Mouse (Mus musculus) kidney, adult 9 months (tissue): ENCODE results near the gene Stk35.

Source experiments
- DNase-seq: peaks from one replicate; pipeline ENCODE4 v3.0.0; 2022

Stk35 gene

DNA sequence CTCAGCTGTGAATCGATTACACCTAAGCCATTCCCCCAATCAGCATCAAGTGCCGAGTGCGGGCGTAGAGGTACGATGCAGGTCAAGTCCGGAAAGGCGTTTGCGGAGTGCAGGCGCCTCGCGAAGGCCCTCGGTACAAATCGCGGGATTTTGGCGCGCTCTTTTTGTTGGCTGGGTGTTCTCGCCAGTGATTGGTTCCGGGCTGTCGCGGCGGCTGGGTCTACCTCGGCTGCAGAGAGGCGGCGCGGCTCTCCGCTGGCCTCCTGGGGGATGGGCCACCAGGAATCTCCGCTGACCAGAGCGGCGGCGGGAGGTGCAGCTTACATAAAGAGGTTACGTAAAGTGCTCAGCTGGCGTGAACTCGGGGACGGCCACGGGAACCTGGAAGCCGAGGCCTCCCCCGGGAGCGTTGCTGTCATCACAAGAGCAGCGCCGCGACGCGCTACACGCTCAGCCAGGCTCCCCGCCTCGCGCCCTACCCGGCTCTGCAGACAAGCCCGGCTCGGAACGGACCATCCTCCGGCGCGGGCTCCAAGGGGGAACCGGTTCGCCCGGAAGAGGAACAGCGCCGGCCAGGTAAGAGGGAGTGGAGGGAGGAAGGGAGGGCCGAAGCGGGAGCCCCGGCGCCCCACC is at the start of gene Stk35:
Stk35 (plus strand) TSS at position 247 of the 633 bp plus-strand sequence.
- DNase-seq, result peak; percentile 96

DNA sequence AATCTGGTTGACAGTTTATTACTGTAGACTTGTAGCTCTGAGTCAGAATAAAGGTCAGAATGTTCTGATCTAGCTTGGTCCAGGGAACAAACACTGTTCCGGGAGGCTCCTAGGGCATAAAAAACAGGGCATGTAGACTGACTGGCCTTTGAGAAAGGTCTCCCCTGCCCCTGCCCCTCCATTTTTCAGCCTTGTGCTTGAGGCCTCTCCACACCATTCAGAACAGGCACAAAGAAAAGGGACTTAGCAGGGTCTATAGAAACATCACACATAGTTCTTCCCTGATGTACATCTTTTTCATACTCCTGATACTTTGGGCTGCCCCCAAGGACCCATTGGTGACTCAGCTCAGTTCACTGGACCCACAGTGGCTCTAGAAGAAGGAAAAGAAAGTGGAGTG is 18.3 kb upstream of the Stk35 start:
- DNase-seq, result no peak

GRCm38 (mm10) chr2:129796501-129796900 is 3.8 kb upstream of the Stk35 start:
- DNase-seq, result no peak

DNA sequence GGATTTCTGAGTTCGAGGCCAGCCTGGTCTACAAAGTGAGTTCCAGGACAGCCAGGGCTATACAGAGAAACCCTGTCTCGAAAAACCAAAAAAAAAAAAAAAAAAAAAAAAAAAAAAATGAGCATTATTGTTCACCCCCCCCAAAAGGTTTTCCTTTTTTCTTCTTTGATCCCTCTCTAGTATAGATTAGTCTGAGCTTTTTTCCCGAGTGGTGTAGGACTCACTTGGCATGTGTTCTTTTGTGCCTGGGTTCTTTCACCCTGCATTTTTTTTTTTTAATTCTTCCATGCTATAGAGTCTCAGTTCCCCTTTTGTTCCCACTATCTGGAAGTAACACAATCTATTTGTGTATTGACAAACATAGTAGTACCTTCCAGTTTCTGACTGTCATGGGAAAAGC is 2.6 kb upstream of the Stk35 start:
- no peak for DNase-seq

GRCm38 (mm10) chr2:129798410-129798809 is 1.9 kb upstream of the Stk35 start:
- DNase-seq, result no peak

DNA sequence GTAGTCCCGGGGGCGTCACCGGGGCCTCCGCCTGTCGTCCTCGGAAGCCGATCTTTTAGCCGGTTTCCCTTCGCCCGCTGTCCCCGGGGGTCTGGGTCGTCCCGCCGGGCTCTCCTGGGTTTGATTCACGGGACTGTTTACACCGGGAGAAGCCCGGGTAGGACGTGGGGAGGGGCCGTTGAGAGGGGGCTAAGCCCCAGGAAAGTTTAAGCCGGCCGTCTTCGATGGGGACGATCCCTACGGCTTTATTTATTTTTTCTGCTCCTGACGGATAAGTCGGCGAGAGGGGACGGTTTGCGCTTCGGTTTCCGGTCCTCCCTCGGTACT is 550 bp downstream of the Stk35 start:
- DNase-seq, result no peak

- DNase-seq, result peak; percentile 88
Observed at GRCm38 (mm10) chr2:129801231-129802029, 1.1 kb downstream of the Stk35 start.

DNA sequence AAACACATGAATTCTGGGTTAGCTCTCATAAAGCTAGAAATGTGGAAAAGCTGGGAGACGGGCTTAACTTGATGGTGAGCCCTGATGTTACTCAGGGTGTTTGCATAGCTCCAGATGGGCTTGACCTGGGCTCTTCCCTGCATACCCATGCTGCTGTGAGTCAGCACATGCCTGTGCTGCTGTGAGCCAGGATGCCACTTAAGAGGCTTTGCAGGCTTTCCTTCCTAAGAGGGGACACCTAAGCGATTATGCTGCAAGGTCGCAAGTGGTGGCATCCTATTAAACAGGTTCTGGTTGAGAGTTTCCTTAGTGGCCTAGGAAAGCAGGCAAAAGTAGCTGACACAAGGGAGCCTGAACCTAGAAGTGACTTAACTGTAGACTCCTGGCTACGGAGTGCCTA is 5.2 kb downstream of the Stk35 start:
- no peak for DNase-seq

GRCm38 (mm10) chr2:129806486-129806885 is 6.2 kb downstream of the Stk35 start:
- DNase-seq, result no peak

GRCm38 (mm10) chr2:129810563-129810962 is 10.2 kb downstream of the Stk35 start:
- DNase-seq, result no peak

- no peak for DNase-seq
Observed at GRCm38 (mm10) chr2:129814033-129814432, 13.7 kb downstream of the Stk35 start.

- no peak for DNase-seq
Observed at GRCm38 (mm10) chr2:129815076-129815475, 14.8 kb downstream of the Stk35 start.

DNA sequence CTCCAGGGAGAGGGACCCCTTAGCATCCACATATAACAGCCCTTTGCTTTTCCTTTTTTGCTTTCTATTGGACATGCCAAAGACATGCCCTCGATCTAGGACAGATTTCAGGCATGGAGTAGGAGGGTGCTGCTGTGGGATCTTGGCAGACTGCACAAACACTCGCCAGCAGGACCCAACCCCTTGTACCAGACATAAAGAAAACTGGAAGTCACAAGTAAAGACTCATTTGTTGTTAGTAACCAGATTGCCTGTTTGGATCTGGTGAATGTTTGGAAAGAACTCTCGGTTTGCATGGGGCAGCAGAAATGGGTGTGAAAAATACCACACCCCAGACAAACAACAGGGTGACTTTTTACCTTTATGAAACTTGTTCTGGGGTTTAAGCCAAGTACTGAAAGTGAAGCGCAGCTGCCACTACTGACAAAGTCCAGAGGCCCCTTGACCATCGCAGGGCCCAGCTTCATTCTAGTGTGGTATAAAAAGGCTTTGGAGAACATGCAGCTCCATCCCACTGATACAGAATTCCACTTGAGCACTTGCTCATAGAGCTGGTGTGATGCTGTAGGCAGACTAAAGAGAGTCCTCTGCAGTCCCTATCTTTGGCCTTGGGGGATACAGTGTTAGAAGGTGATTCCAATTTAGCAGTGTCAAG is 17.4 kb downstream of the Stk35 start:
- DNase-seq, result peak; percentile 31

DNA sequence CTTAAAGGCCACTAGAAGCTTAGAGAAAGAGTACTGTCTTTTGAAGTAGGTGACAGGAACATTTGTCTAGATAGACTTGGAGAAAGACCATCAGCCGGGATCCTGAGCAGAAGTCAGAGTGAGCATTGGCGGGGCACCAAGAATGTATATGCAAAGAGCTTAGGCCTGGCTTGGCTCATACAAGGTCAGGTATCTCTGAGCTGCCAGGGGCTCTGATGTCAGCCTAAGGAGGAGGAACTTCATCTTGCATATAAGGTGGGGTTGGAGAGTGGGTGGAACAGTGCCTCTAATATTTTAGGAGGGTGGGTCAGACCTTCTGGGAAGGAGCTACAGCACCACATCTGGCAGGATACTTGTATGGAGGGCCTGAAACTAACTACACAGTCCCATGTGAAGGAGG is 18.6 kb downstream of the Stk35 start:
- DNase-seq, result no peak

GRCm38 (mm10) chr2:129819531-129819930 is 19.2 kb downstream of the Stk35 start:
- no peak for DNase-seq

DNA sequence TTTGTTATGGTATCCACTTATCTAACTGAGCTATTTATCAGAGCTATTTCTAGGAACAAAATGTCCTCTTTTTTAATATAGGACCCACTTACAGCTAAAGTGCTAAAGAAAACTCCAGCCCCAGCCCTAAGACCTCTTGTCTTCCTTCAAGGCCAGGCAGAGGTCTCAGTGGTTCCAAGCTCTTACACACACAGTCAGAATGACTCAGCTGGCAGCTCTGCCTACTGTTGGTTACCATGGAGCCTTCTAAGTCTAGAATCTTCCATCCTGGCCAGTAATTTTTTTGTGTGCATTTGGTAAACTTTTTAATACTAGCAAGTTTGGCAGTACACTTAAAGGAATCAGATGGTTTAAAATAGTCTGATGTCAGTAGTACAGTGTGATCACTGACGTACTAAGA is 19.6 kb downstream of the Stk35 start:
- DNase-seq, result no peak

- no peak for DNase-seq
Observed at GRCm38 (mm10) chr2:129821021-129821420, 20.7 kb downstream of the Stk35 start.

DNA sequence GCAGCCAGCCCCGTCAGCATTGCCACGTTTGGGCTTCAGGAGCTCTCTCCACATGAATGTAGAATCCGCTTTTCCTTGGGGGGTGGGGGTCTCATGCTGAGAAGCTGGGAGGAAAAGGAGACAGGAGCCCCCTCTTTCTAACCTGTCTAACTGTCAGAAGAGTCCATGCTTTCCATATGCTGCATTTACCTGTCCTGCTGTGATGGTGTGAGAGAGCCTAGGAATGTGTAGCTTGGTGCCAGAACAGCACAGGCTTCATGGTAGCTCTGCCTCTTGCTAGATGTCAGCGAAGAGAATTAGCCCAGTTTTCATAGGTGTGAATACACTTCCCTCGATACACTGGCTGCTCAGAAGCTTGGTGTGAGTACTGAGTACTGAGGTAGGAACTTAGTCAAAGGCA is 21.3 kb downstream of the Stk35 start:
- no peak for DNase-seq

DNA sequence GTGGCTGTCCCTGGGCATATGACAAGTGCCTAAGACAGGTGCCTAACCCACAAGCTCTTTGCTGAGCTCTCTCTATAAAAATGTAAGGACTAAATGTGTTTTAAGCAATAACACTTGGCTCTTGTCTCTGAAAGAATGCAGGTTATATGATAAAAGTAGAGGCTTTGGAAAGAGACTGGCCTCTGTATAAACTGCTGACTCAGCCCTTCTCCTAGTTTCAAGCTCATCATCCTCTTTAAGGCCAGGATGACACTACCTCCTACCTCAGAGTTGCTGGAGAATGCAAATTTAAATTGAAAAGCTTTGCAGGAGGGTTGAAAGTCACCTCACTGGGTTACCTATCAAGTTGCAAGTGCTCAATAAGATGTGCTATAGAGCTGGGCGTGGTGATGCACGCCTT is 23.0 kb downstream of the Stk35 start:
- no peak for DNase-seq

DNA sequence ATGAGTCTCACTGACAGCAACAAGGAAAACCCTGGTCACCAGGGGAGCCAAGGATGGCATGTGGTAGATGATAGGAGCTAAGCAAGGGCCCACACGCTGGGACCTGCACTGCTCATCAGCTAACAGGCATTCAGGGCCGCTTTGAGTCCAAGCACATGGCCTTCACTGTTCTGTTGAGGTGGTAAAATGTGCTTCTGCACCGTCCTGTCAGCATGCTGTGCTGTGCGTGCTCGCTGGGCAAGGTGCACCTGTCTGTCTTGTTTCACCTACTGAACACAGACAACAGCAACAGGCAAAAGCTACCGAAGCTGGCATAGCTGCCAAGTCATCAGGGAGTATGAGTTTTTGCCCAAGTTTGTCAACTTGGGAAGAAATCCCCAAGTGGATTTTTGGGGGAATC is 23.9 kb downstream of the Stk35 start:
- peak; percentile 39 for DNase-seq

GRCm38 (mm10) chr2:129826141-129826540 is 25.8 kb downstream of the Stk35 start:
- DNase-seq, result no peak

- DNase-seq, result no peak
Observed at GRCm38 (mm10) chr2:129832993-129833392, 32.7 kb downstream of the Stk35 start.

- DNase-seq, result no peak
Observed at GRCm38 (mm10) chr2:129834221-129834620, 33.9 kb downstream of the Stk35 start.

- peak; percentile 55 for DNase-seq
Observed at GRCm38 (mm10) chr2:129834881-129835280, 34.6 kb downstream of the Stk35 start.
